Mouse (Mus musculus): Measurements from ENCODE around the gene Usp50.

- TF ChIP-seq CTCF (conservative IDR thresholded peaks at IDR 0.05 in 1 of 2, IDR thresholded peaks at IDR 0.05 in 1 of 2; ENCODE audit: low read depth in 2 of 2, low read length in 2 of 2) (no peak), ZNF384 (IDR thresholded peaks at IDR 0.05; ENCODE audit: low read depth, low read length) (no peak), SMC3 (IDR thresholded peaks at IDR 0.05; ENCODE audit: low read depth, low read length) (no peak), MAX (IDR thresholded peaks at IDR 0.05; ENCODE audit: low read length) (no peak), MAZ (IDR thresholded peaks at IDR 0.05; ENCODE audit: low read depth, low read length) (no peak), E2F4 (IDR thresholded peaks at IDR 0.05; ENCODE audit: insufficient replicate concordance, low read depth, low read length) (no peak), EP300 (IDR thresholded peaks at IDR 0.05; ENCODE audit: low read length) (no peak), ZMIZ1 (IDR thresholded peaks at IDR 0.05; ENCODE audit: low read depth, low read length) (no peak), POLR2AphosphoS2 (IDR thresholded peaks at IDR 0.05; ENCODE audit: low read depth, low read length) (no peak)
Measured at GRCm38 (mm10) chr2:126676122-126676515, 107.2 kb downstream of the Usp50 start, which contains the start of gene Gabpb1.
